Mouse (Mus musculus): ENCODE results near the gene Pard3b. TPM values are rescaled to one million over a fixed set of nuclear protein-coding genes. Genes with fewer than 3 reads are reported as not detected.

Gene Pard3b
- polyA plus RNA-seq, 1 experiment from 2014 or later, result 23.2 TPM

GRCm38 (mm10) chr1:62679466-62679865 lies 1040.8 kb downstream of the Pard3b start:
- Histone ChIP-seq H3K9me3 (replicated peaks) (no peaks in the 10 kb centered on the region; the same call in 1 of the 2 replicates), H3K4me1 (peaks cover 8% of the 10 kb centered on the region; the same call in 1 of the 2 replicates), H3K9ac (no peak overlapping the region), H3K27ac (replicated peaks) (no peak overlapping the region), H3K4me3 (replicated peaks) (no peak overlapping the region), H3K36me3 (no peaks in the 10 kb centered on the region), H3K4me2 (replicated peaks) (no peak overlapping the region), H3K27me3 (no peaks in the 10 kb centered on the region)
- ATAC-seq (ENCODE audit: insufficient number of reproducible peaks, low FRiP score, low TSS enrichment, low read depth), result no peak
- 85% methylated on average over 2 of the region's 2 CpGs for WGBS

- WGBS, result 47% methylated on average over 21 of the region's 21 CpGs
- Histone ChIP-seq H3K27ac (replicated peaks) (no peak overlapping the region), H3K4me2 (replicated peaks) (no peak overlapping the region), H3K27me3 (no peaks in the 10 kb centered on the region), H3K4me1 (peaks cover 8% of the 10 kb centered on the region; the same call in 1 of the 2 replicates), H3K9me3 (replicated peaks) (no peaks in the 10 kb centered on the region; the same call in 1 of the 2 replicates), H3K9ac (no peak overlapping the region), H3K36me3 (no peaks in the 10 kb centered on the region), H3K4me3 (replicated peaks) (no peak overlapping the region)
- no peak for ATAC-seq (ENCODE audit: insufficient number of reproducible peaks, low FRiP score, low TSS enrichment, low read depth)
These were observed 1044.1 kb downstream of the Pard3b start for GRCm38 (mm10) chr1:62682456-62683385.

DNA sequence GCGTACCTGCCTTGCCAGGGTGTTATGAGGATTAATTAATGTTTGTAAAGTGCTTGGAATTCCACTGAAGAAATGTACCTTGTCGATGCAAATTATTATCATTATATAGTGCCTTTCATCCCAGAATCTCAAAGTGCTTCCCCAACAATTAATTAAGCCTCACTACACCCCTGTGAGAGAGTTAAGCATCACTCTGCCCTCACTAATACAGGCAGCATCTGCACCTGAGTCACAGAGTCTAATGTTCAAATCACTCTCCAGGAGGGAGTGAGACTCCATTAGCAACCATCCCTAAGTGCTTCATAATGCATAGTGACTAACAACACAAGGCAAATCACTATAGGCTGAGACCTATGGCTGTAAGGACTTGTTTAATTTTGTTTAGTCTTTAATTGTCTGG lies 1044.9 kb downstream of the Pard3b start:
- Histone ChIP-seq H3K27ac (replicated peaks) (no peak overlapping the region), H3K4me2 (replicated peaks) (no peak overlapping the region), H3K9ac (no peak overlapping the region), H3K4me3 (replicated peaks) (no peak overlapping the region), H3K36me3 (no peaks in the 10 kb centered on the region), H3K27me3 (no peaks in the 10 kb centered on the region), H3K4me1 (peaks cover 7% of the 10 kb centered on the region; the same call in 1 of the 2 replicates), H3K9me3 (replicated peaks) (no peaks in the 10 kb centered on the region)
- 82% methylated on average over 2 of the region's 2 CpGs for WGBS
- no peak for ATAC-seq (ENCODE audit: insufficient number of reproducible peaks, low FRiP score, low TSS enrichment, low read depth)

DNA sequence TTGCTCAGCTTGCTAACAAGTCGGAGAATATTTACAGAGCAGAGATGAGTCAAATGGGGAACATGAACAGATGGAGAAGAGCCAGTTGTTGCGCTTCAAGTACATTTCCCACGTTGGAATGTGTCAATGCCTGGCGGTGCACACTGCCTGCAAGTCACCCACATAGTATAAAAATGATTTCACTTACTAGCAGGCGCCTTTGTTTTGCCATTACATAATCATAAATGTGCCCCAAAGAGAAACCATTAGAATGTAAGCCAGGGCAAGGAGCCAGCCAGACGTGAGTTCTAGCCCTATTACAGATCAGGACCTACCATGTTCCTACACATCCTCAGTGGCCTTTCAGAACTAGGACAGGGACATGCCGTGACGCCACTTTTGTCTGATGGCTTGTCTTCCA lies 1048.9 kb downstream of the Pard3b start:
- Histone ChIP-seq H3K4me2 (replicated peaks) (no peak overlapping the region), H3K36me3 (no peaks in the 10 kb centered on the region), H3K27me3 (no peaks in the 10 kb centered on the region), H3K4me1 (no peaks in the 10 kb centered on the region), H3K27ac (replicated peaks) (no peak overlapping the region), H3K9ac (no peak overlapping the region), H3K9me3 (replicated peaks) (no peaks in the 10 kb centered on the region), H3K4me3 (replicated peaks) (no peak overlapping the region)
- ATAC-seq (ENCODE audit: insufficient number of reproducible peaks, low FRiP score, low TSS enrichment, low read depth), result no peak
- 64% methylated on average over 8 of the region's 8 CpGs for WGBS

GRCm38 (mm10) chr1:62691175-62691574 lies 1052.6 kb downstream of the Pard3b start:
- H3K4me2 ChIP-seq (replicated peaks), result no peak overlapping the region
- no peak overlapping the region for H3K27ac ChIP-seq (replicated peaks)
- H3K9ac ChIP-seq, result no peak overlapping the region
- ATAC-seq (ENCODE audit: insufficient number of reproducible peaks, low FRiP score, low TSS enrichment, low read depth), result no peak
- H3K4me1 ChIP-seq, result 0 out of 2 replicates have a peak, but pooled peaks cover 5% of the 10 kb centered on the region
- 74% methylated on average over 6 of the region's 6 CpGs for WGBS
- no peak overlapping the region for H3K4me3 ChIP-seq (replicated peaks)
- no peaks in the 10 kb centered on the region for H3K27me3 ChIP-seq
- no peaks in the 10 kb centered on the region for H3K9me3 ChIP-seq (replicated peaks)
- H3K36me3 ChIP-seq, result no peaks in the 10 kb centered on the region
